Mouse (Mus musculus): ENCODE results near the gene Ppp1cb.

The Ppp1cb gene

GRCm38 (mm10) chr5:32443906-32444305 is 14.7 kb upstream of the Ppp1cb start:
- no peak for DNase-seq (ENCODE audit: low spot score)

DNA sequence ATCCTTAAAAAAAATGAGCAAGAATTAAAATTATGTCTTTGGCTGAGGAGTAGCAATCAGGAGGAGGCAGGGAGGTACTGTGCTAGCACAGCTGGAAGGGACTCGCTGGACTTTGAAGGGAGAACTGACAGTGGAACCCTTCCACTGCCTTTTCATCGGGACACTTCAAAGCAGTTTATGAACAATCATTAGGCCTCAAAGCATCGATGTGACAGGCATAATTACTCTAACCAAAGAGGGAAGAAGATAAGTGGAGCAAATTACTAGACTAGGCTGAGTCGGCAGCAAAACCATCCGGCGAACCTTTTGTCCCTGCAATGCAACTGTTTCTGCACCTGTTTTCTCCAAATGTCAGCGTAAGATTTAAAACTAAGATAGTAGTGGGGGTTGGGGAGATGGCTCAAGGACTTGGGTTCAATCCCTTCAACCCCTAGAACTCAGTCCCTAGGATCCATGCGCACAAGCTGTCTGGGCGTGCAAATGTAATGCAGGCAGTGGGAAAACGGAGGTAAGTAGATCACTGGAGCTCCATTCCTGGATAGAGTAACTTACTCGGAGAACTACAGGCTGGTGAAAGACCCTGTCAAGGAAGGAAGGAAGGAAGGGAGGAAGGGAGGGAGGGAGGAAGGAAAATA is 13.2 kb upstream of the Ppp1cb start:
- no peak for DNase-seq (ENCODE audit: low spot score)

GRCm38 (mm10) chr5:32446394-32446793 is 12.2 kb upstream of the Ppp1cb start:
- DNase-seq (ENCODE audit: low spot score), result no peak

DNA sequence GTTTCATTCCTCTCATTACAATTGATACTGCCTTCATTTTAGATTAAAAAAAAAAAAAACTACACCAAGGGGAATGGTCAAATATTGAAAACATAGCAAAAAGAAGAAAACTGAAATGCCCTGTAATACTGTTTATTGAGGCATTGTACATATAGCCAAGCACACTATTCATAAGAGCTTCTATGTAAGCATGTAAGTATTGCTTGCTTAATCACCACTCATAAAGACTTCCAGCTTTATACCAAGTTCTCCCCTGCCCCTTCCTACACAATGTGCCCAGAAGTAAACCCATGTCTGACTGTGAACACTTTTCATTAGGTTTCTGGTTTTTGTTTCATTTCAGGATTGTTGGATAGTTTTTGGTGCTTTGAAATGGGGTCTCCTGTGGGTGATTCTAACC is 11.8 kb upstream of the Ppp1cb start:
- no peak for DNase-seq (ENCODE audit: low spot score)

- no peak for DNase-seq (ENCODE audit: low spot score)
Observed at GRCm38 (mm10) chr5:32459251-32459881, 723 bp downstream of the Ppp1cb start.

DNA sequence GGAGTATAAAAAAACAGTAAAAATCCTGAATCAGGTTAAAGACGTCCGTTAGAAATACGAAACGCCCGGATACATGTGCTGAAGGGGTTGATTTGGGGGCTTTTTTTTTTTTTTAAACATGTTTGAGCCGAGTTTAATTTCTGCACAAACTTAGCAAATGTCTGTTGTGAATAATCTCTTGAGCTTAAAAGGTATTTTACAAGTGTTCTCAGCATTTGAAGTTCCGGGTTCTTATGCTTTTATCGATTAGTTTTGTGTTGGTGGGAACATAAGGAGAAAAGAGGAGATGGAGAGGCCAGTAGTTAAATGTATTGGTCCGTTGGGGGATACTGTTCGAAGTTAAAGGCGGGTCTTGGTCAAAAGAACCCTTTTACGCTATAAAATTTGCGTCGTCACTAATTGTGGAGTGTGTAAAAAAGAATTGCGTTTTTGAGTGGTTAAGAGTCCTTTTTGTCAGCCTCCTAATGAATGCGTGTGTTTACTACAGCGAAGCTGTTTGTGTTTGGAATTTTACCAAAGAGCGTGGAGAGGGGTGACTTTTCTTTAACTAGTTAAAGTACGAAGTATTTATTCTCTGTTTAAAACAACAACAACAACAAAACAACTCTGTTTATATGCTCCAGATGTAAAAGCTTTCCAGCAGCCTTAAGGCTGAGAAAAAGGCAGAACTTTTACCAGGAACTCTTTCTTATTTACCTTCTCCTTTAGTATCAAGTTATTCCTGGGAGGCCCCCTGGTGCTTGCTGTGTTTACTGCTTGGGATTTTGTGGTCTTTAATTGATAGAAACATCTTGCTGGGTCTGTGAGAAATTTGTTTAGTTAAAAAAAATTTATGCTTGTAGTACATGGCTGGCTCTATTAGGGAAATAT is 1.5 kb downstream of the Ppp1cb start:
- no peak for DNase-seq (ENCODE audit: low spot score)

DNA sequence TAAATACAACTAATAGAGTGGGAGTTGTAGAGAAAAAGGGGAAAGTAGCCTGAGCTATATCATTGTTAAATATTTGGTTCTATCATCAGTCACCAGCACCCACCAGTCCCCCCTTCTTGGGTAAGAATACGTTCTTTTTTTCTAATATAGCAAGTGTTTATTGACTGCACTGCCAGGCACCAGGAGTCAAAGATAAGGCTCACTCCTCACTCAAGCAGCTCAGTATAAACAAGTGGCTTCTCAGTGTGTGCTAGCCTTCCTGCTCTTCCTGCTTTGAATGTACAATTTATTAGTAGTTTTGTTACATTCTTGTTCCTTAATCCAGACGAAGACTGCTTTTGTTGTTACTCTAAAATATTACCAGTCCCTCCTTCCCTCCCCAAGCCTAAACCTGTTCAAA is 2.3 kb downstream of the Ppp1cb start:
- DNase-seq (ENCODE audit: low spot score), result no peak

GRCm38 (mm10) chr5:32472332-32473028 is 13.8 kb downstream of the Ppp1cb start:
- DNase-seq (ENCODE audit: low spot score), result no peak

DNA sequence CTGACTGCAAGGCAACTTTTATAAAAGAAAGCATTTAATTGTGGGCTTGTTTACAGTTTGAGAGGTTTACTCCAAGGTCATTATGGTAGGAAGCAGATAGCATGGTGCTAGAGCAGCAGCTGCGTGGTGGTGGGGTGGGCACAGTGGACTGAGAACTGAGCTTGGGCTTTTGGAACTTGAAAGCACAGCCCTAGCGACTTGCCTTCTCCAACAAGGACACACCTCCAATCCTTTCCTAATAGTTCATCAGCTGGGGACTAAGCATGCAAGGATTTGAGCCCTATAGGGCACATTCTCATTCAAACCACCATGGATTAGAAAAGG is 14.3 kb downstream of the Ppp1cb start:
- no peak for DNase-seq (ENCODE audit: low spot score)

DNA sequence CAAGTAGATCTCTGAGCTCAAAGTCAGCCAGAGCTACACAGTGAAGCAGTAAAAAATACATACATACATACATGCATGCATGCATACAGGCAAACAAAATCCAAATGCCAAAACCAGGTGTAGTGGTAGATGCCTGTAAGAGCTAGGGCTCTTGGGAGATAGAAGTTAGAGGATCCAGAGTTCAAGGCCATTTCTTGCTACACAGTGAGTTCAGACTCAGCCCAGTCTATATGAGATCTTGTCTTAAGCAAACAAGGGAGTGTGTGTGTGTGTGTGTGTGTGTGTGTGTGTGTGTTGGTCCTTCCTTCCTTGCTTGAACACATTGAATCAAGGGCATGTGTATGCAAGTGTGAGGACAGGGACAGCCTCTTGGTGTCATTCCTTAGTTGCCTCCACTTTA is 17.9 kb downstream of the Ppp1cb start:
- no peak for DNase-seq (ENCODE audit: low spot score)

DNA sequence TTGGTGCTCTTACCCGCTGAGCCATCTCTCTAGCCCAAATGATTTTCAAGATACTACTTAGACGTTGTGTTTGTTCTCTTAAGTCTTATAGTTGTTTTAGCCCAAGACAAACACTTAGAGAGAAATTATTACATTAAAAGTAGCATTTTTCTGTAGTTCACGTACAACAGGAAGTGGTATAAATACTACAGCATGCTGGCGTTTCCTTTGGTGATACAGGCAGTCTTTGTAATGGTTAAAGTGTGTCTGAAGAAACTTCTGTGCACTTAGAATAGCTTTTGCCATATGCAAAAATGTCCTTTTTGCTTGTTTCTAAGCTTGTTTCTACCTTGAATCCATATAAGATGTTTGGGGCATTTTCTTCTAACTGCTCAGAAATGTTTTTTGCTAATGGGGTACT is 20.3 kb downstream of the Ppp1cb start:
- no peak for DNase-seq (ENCODE audit: low spot score)

- no peak for DNase-seq (ENCODE audit: low spot score)
Observed at GRCm38 (mm10) chr5:32485430-32485829, 26.8 kb downstream of the Ppp1cb start.

DNA sequence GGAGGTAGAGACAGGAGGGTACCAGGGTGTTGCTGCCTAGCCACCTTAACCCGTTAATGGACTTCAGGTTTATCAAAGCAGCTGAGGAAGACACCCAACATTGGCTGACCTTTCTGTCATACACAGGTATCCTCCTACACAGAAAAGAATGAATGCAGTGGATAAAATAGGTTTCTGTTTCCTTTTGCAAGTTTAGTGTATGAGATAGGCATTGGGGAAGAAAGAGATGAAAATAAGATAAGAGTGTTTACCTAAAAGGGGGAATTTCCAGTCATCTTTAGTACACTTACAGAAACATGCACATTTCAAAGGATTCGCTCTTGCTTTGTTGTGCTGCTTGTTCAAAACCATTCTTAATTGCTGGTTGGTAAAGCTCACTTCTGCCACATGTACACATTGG is 29.4 kb downstream of the Ppp1cb start:
- DNase-seq (ENCODE audit: low spot score), result no peak

DNA sequence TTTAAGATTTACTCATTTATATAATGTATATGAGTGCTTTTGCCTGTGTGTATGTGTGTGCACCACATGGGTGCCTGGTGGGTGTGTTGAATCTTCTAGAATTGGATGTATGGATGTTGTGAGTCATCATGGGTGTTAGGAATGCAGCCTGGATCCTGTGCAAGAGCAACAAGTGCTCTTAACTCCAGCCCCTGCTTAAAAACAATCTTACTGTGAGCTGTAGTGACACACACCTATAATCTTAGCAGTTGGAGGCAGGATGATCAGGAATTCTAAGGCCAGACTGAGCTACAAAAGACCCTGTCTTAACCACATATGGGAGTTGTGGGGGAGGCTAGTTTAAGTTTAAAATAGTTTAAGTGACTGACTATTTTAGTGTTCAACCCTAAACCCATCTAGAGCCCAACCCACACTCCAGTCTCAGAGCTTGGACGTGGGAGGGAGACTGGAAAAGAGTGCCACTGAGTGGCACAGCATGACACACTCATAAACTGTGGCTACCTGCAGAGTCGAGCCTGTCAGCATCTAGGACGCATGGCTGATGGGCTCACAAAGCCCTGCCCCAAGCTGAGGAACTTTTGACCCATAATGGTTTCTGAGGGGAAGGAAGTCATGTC is 35.5 kb downstream of the Ppp1cb start:
- no peak for DNase-seq (ENCODE audit: low spot score)

DNA sequence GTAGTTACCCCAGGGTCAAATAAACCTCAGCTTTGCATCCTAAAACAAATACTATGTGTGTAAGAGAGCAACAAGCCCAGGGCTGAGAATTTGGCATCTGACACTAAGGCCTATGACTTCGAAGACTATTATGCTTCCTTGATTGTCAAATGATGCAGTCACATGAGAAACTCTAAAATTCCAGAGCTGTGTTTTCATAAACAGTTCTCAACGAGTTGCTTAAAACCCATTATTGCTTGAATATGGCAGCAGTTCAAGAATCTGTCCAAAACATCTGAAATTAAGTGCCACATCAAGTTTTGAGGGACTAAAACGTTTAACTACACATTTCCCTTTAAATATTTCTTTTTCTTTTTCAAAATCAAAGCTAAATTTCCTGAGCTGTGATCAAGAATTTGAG is 50.1 kb downstream of the Ppp1cb start:
- DNase-seq (ENCODE audit: low spot score), result no peak

GRCm38 (mm10) chr5:32520381-32520780 is 61.7 kb downstream of the Ppp1cb start:
- no peak for DNase-seq (ENCODE audit: low spot score)

DNA sequence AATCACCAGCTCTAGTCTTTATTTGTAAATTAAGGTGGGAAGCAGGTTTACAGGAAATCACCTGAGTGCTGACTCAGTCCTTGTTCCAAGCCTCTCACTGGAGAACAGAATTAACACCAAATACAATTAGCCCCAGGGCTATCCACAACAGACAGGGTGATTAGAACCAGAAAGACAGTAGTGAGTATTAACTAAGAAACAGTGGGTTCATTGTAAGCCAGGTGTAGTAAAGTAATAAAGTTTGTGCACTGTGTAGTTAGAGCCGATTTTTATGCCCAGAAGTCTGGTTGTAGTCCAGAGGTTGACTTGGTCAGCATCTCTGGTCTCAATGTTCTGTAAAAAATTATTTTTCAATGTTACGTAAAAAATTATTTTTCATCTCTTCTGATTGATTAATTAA is 90.8 kb downstream of the Ppp1cb start:
- no peak for DNase-seq (ENCODE audit: low spot score)

DNA sequence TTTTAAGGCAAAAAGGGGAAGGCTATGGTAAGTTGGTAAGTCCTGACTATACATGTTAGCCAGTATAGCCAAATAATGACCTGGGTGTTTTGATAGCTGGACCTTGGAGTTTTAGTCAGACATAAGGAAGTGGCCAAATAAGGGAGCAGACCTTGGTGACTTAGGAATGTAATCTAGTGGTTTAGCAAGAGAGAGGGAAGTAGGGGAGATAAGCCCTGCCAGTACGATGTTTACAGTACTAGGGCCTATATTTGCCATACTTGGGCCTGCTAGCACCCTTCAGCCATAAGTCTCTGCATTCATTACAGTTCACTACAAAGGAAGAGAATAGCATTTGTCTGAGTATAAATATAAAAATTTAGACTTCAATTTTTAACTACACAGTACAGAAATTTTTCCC is 106.1 kb downstream of the Ppp1cb start:
- no peak for DNase-seq (ENCODE audit: low spot score)
